In the genomic region with DNA sequence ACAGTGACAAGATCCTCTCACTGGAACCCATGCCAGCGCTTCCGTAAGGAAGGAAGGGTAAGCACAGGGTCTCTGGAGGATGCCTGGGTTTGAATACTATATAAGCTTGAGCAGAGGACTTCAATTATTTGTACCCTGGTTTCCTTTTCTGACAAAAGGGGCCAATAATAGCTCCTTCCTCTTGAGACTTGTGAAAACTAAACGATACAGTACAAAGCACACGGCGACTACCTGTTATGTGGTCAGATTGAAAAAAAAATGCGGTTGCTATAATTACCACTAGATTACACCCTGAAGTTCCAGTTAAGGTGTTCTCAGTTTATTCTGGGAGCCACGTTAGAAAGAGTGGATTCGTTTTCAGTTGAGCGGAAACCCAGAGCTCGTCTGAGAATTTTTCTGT, we compare ENCODE assay signal across 31 mouse cellular contexts. TPM values are rescaled to one million over a fixed set of nuclear protein-coding genes. Genes with fewer than 3 reads are reported as not detected.
A peak's percentile ranks its signal among the peaks of the same experiment; 100 is the strongest.
DNase-seq lines count a peak whose midpoint lies in the region; ATAC-seq lines count a peak whose summit lies in the region.
"Had no signal": no experiment of that assay in that cellular context is flagged by ENCODE, and none has a peak within 500 bp of the region (broad histone marks: within the 10 kb centered on the region; RNA-seq: fewer than 3 reads in every experiment).

No protein-coding gene starts in this region.

- H3K9me3 ChIP-seq in forebrain, embryonic 11.5 days (ENCODE audit: control insufficient read depth, low read length): no peaks in the 10 kb centered on the region
- H3K9me3 ChIP-seq: embryonic facial prominence, embryonic 13.5 days; forebrain, embryonic 10.5 days; limb, embryonic 13.5 days; midbrain, embryonic 15.5 days had no signal

- no peaks in the 10 kb centered on the region for H3K4me1 ChIP-seq in forebrain, embryonic 11.5 days (replicated peaks; ENCODE audit: control insufficient read depth, insufficient read depth, low read length)
- H3K4me1 ChIP-seq: embryonic facial prominence, embryonic 13.5 days; forebrain, embryonic 10.5 days; limb, embryonic 13.5 days; midbrain, embryonic 15.5 days had no signal

- H3K36me3 ChIP-seq in forebrain, embryonic 11.5 days (ENCODE audit: control insufficient read depth, insufficient read depth, low read length): no peaks in the 10 kb centered on the region
- H3K36me3 ChIP-seq: embryonic facial prominence, embryonic 13.5 days; forebrain, embryonic 10.5 days; limb, embryonic 13.5 days; midbrain, embryonic 15.5 days had no signal

- no peak overlapping the region for H3K9ac ChIP-seq in forebrain, embryonic 11.5 days (ENCODE audit: low read length)
- H3K9ac ChIP-seq: embryonic facial prominence, embryonic 13.5 days; limb, embryonic 13.5 days; midbrain, embryonic 15.5 days had no signal

- intact Hi-C loops in heart, postnatal 14 days (cut with DNase I): no loop called here

- peak; percentile 21 for DNase-seq in heart, adult 11 months
- DNase-seq in heart, postnatal 14 days: no peak
- peak; percentile 18 for DNase-seq in CD4-positive, CD25-positive, alpha-beta regulatory T cell, adult 2 months (ENCODE audit: low read depth, low spot score)
- no peak for DNase-seq in forebrain, embryonic 11.5 days (ENCODE audit: low spot score)
- no peak for DNase-seq in cerebellum, adult 11-12 months
- DNase-seq: adrenal gland, postnatal 14 days; cerebellum, adult 11 months; cerebellum, adult 9-11 months; gastrocnemius, postnatal 10 days; kidney, adult 11 months; kidney, postnatal 36 days; thymus, postnatal 36 days had no signal

- no peak overlapping the region for H3K4me2 ChIP-seq in forebrain, embryonic 11.5 days (ENCODE audit: low read depth, low read length, severe bottlenecking)
- H3K4me2 ChIP-seq: embryonic facial prominence, embryonic 13.5 days; limb, embryonic 13.5 days; liver, embryonic 11.5 days; midbrain, embryonic 15.5 days had no signal

- no peak overlapping the region for H3K4me3 ChIP-seq in forebrain, embryonic 11.5 days (ENCODE audit: low read depth, low read length)
- H3K4me3 ChIP-seq: embryonic facial prominence, embryonic 13.5 days; forebrain, embryonic 10.5 days; limb, embryonic 13.5 days; midbrain, embryonic 15.5 days had no signal

- H3K27ac ChIP-seq in forebrain, embryonic 11.5 days (ENCODE audit: low read depth, low read length): no peak overlapping the region
- H3K27ac ChIP-seq: embryonic facial prominence, embryonic 13.5 days; forebrain, embryonic 10.5 days; limb, embryonic 13.5 days; macrophage; midbrain, embryonic 15.5 days had no signal

- 0 out of 2 replicates have a peak, but pooled peaks have one; percentile 18 for ATAC-seq in common myeloid progenitor, adult 5-6 weeks (replicated peaks; ENCODE audit: low read depth, poor library complexity, severe bottlenecking)
- 0 out of 2 replicates have a peak, but pooled peaks have one; percentile 13 for ATAC-seq in neutrophil, adult 5-6 weeks (ENCODE audit: extremely low read depth, insufficient number of reproducible peaks, low FRiP score, poor library complexity, severe bottlenecking)
- ATAC-seq in forebrain, embryonic 11.5 days (replicated peaks; ENCODE audit: low FRiP score): no peak
- ATAC-seq in frontal cortex, adult (ENCODE audit: low TSS enrichment): no peak
- ATAC-seq: forebrain, embryonic 16.5 days; hindbrain, embryonic 16.5 days; midbrain, embryonic 15.5 days had no signal

- WGBS in forebrain, embryonic 11.5 days: 87% methylated on average over 10 of the region's 10 CpGs

- no peaks in the 10 kb centered on the region for H3K27me3 ChIP-seq in forebrain, embryonic 11.5 days (ENCODE audit: control insufficient read depth, insufficient read depth, low read length)
- H3K27me3 ChIP-seq: embryonic facial prominence, embryonic 13.5 days; limb, embryonic 13.5 days; midbrain, embryonic 15.5 days had no signal

RNA-seq across cellular contexts. Expression of a gene that starts 2.6 kb away (rescaled TPM):
- not detected for total RNA-seq in heart, postnatal 14 days (2021)
- total RNA-seq in common myeloid progenitor, adult 5-6 weeks (2017): not detected in 2 replicates
- total RNA-seq in neutrophil, adult 5-6 weeks (2017): not detected in 2 replicates
- 0.23 and 0.36 TPM in 2 replicates for polyA plus RNA-seq in forebrain, embryonic 11.5 days (2014; fragmentation: Nextera tagmentation; extraction: Ambion mirVana)
- total RNA-seq: adrenal gland, postnatal 14 days; ES-E14; gastrocnemius, postnatal 10 days; heart, postnatal 25 days; layer of hippocampus, postnatal 25 days; left cerebral cortex, postnatal 36 days had no signal
- polyA plus RNA-seq: hindbrain, embryonic 11.5 days; liver, embryonic 11.5 days; liver, embryonic 16.5 days; macrophage; neural tube, embryonic 11.5 days; stomach, embryonic 16.5 days had no signal

RNA-seq across cellular contexts. Expression of a gene that starts 14.1 kb away (rescaled TPM):
- 1 to 10 TPM; 2.2 to 3.1 TPM for total RNA-seq in heart, postnatal 14 days (2021)
- not detected in 2 replicates for total RNA-seq in common myeloid progenitor, adult 5-6 weeks (2017)
- total RNA-seq in neutrophil, adult 5-6 weeks (2017): not detected in 2 replicates
- 8.0 and 8.5 TPM in 2 replicates for polyA plus RNA-seq in forebrain, embryonic 11.5 days (2014; fragmentation: Nextera tagmentation; extraction: Ambion mirVana)
- polyA plus RNA-seq: liver, embryonic 16.5 days; macrophage had no signal

RNA-seq across cellular contexts. Expression of a gene that starts 25.2 kb away (rescaled TPM):
- total RNA-seq in heart, postnatal 14 days (2021): 10 to 100 TPM; 11.4 to 12.4 TPM
- 17.2 and 22.6 TPM in 2 replicates for total RNA-seq in common myeloid progenitor, adult 5-6 weeks (2017)
- total RNA-seq in neutrophil, adult 5-6 weeks (2017): 29.8 and 32.0 TPM in 2 replicates
- 18.6 and 20.1 TPM in 2 replicates for polyA plus RNA-seq in forebrain, embryonic 11.5 days (2014; fragmentation: Nextera tagmentation; extraction: Ambion mirVana)

Comparison
In these comparisons a context has a peak if more than half of its experiments do, and no peak if none do; other contexts are left out.
1. DNase-seq: peak in heart, adult 11 months (single experiment) and CD4-positive, CD25-positive, alpha-beta regulatory T cell, adult 2 months (single experiment); none in heart, postnatal 14 days (0 of 2), forebrain, embryonic 11.5 days (single experiment) and cerebellum, adult 11-12 months (single experiment).
2. ATAC-seq: peak in common myeloid progenitor, adult 5-6 weeks (single experiment) and neutrophil, adult 5-6 weeks (single experiment); none in forebrain, embryonic 11.5 days (single experiment) and frontal cortex, adult (single experiment).